Mouse (Mus musculus): Measurements from ENCODE around the gene Cabcoco1.

Gene Cabcoco1

GRCm38 (mm10) chr10:68507741-68508140 lies 34.0 kb downstream of the Cabcoco1 start:
- CTCF ChIA-PET: no interaction called here

GRCm38 (mm10) chr10:68506242-68506641 lies 35.5 kb downstream of the Cabcoco1 start:
- CTCF ChIA-PET: no interaction called here

- CTCF ChIA-PET: no interaction called here
Measured at GRCm38 (mm10) chr10:68504586-68505152, 37.0 kb downstream of the Cabcoco1 start.

GRCm38 (mm10) chr10:68501067-68501466 lies 40.6 kb downstream of the Cabcoco1 start:
- CTCF ChIA-PET: no interaction called here

GRCm38 (mm10) chr10:68495246-68495645 lies 46.5 kb downstream of the Cabcoco1 start:
- CTCF ChIA-PET: no interaction called here

- CTCF ChIA-PET: no interaction called here
Measured at GRCm38 (mm10) chr10:68491557-68491956, 50.1 kb downstream of the Cabcoco1 start.

GRCm38 (mm10) chr10:68490781-68491180 lies 50.9 kb downstream of the Cabcoco1 start:
- CTCF ChIA-PET: interaction anchor here (0.6 kb wide), 1 partner anchor 619 kb away, joined by 3 read pairs; no protein-coding TSS in a partner anchor

- CTCF ChIA-PET: no interaction called here
Measured at GRCm38 (mm10) chr10:68472799-68473198, 68.9 kb downstream of the Cabcoco1 start.

GRCm38 (mm10) chr10:68465737-68466327 lies 75.9 kb downstream of the Cabcoco1 start:
- CTCF ChIA-PET: interaction anchor here (0.7 kb wide), 1 partner anchor 45 kb away, joined by 4 read pairs; no protein-coding TSS in a partner anchor

GRCm38 (mm10) chr10:68464943-68465342 lies 76.8 kb downstream of the Cabcoco1 start:
- CTCF ChIA-PET: interaction anchor here (0.6 to 1.1 kb wide), 3 partner anchors 18 to 444 kb away, joined by 3 to 4 read pairs (median 3); no protein-coding TSS in a partner anchor

- CTCF ChIA-PET: no interaction called here
Measured at GRCm38 (mm10) chr10:68459784-68460183, 81.9 kb downstream of the Cabcoco1 start.

- CTCF ChIA-PET: no interaction called here
Measured at GRCm38 (mm10) chr10:68457019-68457418, 84.7 kb downstream of the Cabcoco1 start.

- CTCF ChIA-PET: interaction anchor here (0.5 kb wide), 1 partner anchor 445 kb away, joined by 3 read pairs; no protein-coding TSS in a partner anchor
Measured at GRCm38 (mm10) chr10:68454541-68454940, 87.2 kb downstream of the Cabcoco1 start.

GRCm38 (mm10) chr10:68446797-68447125 lies 94.9 kb downstream of the Cabcoco1 start:
- CTCF ChIA-PET: interaction anchor here (0.7 to 0.9 kb wide), 2 partner anchors 18 to 137 kb away, joined by 3 to 4 read pairs; no protein-coding TSS in a partner anchor

GRCm38 (mm10) chr10:68445876-68446796 lies 95.6 kb downstream of the Cabcoco1 start:
- CTCF ChIA-PET: interaction anchor here (0.7 to 0.9 kb wide), 2 partner anchors 19 to 137 kb away, joined by 3 to 4 read pairs; no protein-coding TSS in a partner anchor

- CTCF ChIA-PET: no interaction called here
Measured at GRCm38 (mm10) chr10:68445244-68445811, 96.4 kb downstream of the Cabcoco1 start.

GRCm38 (mm10) chr10:68444361-68445114 lies 97.2 kb downstream of the Cabcoco1 start:
- CTCF ChIA-PET: no interaction called here

GRCm38 (mm10) chr10:68443132-68443531 lies 98.6 kb downstream of the Cabcoco1 start:
- CTCF ChIA-PET: no interaction called here

GRCm38 (mm10) chr10:68442713-68443112 lies 99.0 kb downstream of the Cabcoco1 start:
- CTCF ChIA-PET: no interaction called here

- CTCF ChIA-PET: no interaction called here
Measured at GRCm38 (mm10) chr10:68441931-68442662, 99.6 kb downstream of the Cabcoco1 start.

GRCm38 (mm10) chr10:68440515-68440914 lies 101.2 kb downstream of the Cabcoco1 start:
- CTCF ChIA-PET: no interaction called here
